Mouse (Mus musculus) C2C12 (cell line): ENCODE results near the gene Slc25a41. TPM values are rescaled to one million over a fixed set of nuclear protein-coding genes. Genes with fewer than 3 reads are reported as not detected.
"Not testable (repeated sequence)": the region's sequence is repeated elsewhere in the genome, so short reads cannot be mapped to it uniquely, and the experiment has no call there.

Experiments used
- H3K27me3 ChIP-seq: one replicate; pipeline ENCODE4 v1.6.1; 2011; ENCODE audit not compliant: control insufficient read depth, insufficient read depth, insufficient read length
- H3K36me3 ChIP-seq: one replicate; pipeline ENCODE4 v1.6.1; 2011; ENCODE audit not compliant: control insufficient read depth, insufficient read depth
- H3K4me3 ChIP-seq: one replicate; pipeline ENCODE4 v1.5.1; 2011; ENCODE audit warnings: mild to moderate bottlenecking, control low read depth; ENCODE audit not compliant: poor library complexity, insufficient read depth, severe bottlenecking
- H3K79me2 ChIP-seq: one replicate; pipeline ENCODE4 v1.6.1; 2011; ENCODE audit not compliant: control insufficient read depth, insufficient read depth
- H3K79me3 ChIP-seq: one replicate; pipeline ENCODE4 v1.6.1; 2011; ENCODE audit warnings: low read depth, control low read depth
- H3ac ChIP-seq: one replicate; pipeline ENCODE3; 2011; ENCODE audit warnings: low read depth; ENCODE audit not compliant: control insufficient read depth, insufficient read length
- CEBPB ChIP-seq: IDR thresholded peaks from one replicate; pipeline ENCODE4 v1.6.1; 2011; ENCODE audit warnings: low read depth, mild to moderate bottlenecking, control low read depth, moderate library complexity
- CTCF ChIP-seq: IDR thresholded peaks from one replicate; pipeline ENCODE4 v1.5.1; 2011; ENCODE audit not compliant: control insufficient read depth, insufficient read depth, insufficient read length
- FOSL1 ChIP-seq: IDR thresholded peaks from one replicate; pipeline ENCODE4 v1.8.0; 2011; ENCODE audit warnings: mild to moderate bottlenecking, low read length; ENCODE audit not compliant: poor library complexity, insufficient read depth, severe bottlenecking
- MAX ChIP-seq: IDR thresholded peaks from one replicate; pipeline ENCODE4 v1.6.1; 2011; ENCODE audit warnings: mild to moderate bottlenecking, control low read depth
- MYOD1 ChIP-seq: IDR thresholded peaks from one replicate; pipeline ENCODE4 v1.6.1; 2011; ENCODE audit warnings: low read depth; ENCODE audit not compliant: control insufficient read depth, insufficient read length
- MYOG ChIP-seq: IDR thresholded peaks from one replicate; pipeline ENCODE4 v1.6.1; 2011; ENCODE audit not compliant: control insufficient read depth, insufficient read length; ENCODE audit errors: extremely low read depth
- USF1 ChIP-seq: IDR thresholded peaks from one replicate; pipeline ENCODE4 v1.6.1; 2011; ENCODE audit warnings: low read depth, mild to moderate bottlenecking, control low read depth, moderate library complexity
- polyA plus RNA-seq: library from polyadenylated mRNA; unstranded; fragments of >200 nt; fragmentation: generic; extraction: Trizol; gene quantifications from one replicate; pipeline ENCODE4 v1.2.1, GENCODE M21; 2012; ENCODE audit warnings: missing spikeins

The Slc25a41 gene
- polyA plus RNA-seq, 1 experiment: not detected

DNA sequence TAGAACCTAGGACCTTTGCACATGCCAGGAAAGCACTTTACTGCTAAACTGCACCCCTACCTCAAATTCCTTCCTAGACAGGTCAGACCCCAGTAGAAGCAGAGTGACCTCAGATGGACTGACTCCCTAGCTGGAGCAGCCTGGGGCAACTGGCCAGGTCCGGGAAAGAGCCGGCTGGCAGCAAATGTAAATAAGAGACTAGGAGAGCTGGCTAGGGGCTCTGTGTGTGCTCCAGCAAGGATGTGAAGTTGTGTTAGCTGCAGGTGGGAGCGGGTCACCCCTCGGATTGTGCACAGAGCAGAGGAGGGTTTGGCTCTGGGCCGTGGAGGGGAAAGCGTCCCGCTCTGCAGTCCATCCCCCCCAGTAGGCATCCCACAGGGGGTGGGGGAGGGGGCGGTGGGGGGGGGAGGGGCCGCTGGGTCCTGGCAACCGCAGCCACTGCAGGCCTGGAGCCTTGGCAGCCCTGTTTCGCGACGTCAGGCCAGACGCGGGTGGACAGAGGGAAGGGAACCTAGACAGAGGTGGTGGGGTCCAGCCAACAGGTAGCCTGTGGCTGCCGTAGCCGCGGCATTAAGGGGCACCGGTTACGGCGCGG lies 17.5 kb upstream of the Slc25a41 start, which contains the start of gene Crb3:
Gene Crb3 (plus strand): TSS at position 215 of the 595 bp plus-strand sequence.
- Histone ChIP-seq H3K79me3 (no peaks in the 10 kb centered on the region), H3ac (no peak within 1 kb of the TSS), H3K4me3 (no peak within 1 kb of the TSS), H3K36me3 (no peaks in the 10 kb centered on the region), H3K27me3 (peaks cover 43% of the 10 kb centered on the region), H3K79me2 (no peaks in the 10 kb centered on the region)
- no peak for TF ChIP-seq MAX
- no peak for TF ChIP-seq USF1
- TF ChIP-seq FOSL1: no peak
- no peak for TF ChIP-seq CTCF
- TF ChIP-seq MYOD1: no peak
- TF ChIP-seq MYOG: no peak
- TF ChIP-seq CEBPB: no peak

DNA sequence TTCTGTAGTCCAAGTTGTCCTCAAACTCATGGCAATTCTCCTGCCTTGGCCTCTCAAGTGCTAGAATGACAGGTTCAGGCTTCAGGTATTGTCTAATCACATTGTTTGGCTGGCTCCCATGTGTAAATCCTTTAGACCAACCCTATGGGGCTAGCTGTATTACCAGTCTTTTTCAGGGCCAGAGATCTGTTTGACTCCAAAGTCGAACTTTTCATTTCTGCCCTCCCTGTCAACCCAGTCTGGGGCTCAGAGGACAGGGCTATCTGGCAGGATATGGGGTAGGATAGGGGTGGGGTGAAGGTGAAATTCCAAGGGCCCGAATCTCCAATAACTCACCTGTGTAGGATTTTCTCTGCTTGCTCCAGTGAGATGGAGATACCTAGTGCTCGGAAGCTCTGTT lies 14.8 kb upstream of the Slc25a41 start:
- peaks cover 24% of the 10 kb centered on the region for H3K27me3 ChIP-seq
- no peaks in the 10 kb centered on the region for H3K36me3 ChIP-seq
- no peaks in the 10 kb centered on the region for H3K79me3 ChIP-seq
- no peaks in the 10 kb centered on the region for H3K79me2 ChIP-seq
- no peak overlapping the region for H3ac ChIP-seq
- H3K4me3 ChIP-seq: no peak overlapping the region
- TF ChIP-seq MYOG (no peak), CEBPB (no peak), MAX (no peak), FOSL1 (no peak), MYOD1 (no peak), CTCF (no peak)

DNA sequence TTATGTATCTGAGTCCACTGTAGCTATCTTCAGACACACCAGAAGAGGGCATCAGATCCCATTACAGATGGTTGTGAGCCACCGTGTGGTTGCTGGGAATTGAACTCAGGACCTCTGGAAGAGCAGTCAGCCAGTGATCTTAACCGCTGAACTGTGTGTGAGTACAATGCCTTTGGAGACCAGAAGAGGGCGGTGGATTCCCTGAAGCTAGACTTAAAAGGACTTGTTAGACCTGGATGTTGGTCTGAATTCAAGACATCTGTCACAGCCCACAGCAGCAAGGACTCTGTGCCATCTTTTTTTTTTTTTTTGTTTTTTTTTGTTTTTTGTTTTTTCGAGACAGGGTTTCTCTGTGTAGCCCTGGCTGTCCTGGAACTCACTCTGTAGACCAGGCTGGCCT lies 10.2 kb upstream of the Slc25a41 start:
- H3ac ChIP-seq, H3K79me2 ChIP-seq, H3K4me3 ChIP-seq, H3K27me3 ChIP-seq, H3K79me3 ChIP-seq, H3K36me3 ChIP-seq: not testable (repeated sequence)

DNA sequence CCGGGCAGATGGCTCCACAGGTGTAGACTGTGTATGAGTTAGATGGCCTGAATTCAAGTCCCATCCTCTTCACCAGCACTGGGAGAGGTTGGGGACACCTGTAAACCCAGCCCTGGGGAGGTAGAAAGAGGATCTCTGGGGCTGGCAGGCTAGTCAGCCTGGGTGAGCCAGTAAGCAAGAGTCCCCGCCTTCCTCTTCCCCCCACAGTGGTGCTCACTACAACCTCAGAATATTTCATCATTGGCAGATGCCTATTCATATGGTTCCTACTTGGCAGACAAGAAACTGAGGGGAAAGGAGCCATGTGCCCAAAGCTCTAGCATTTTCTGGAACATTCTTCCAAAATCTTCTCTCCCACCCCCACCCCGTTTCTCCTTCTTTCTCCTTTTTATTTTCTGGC lies 7.4 kb upstream of the Slc25a41 start:
- TF ChIP-seq MYOG (no peak), USF1 (no peak), MAX (no peak), CEBPB (no peak), CTCF (no peak), MYOD1 (no peak)
- Histone ChIP-seq H3K79me3 (no peaks in the 10 kb centered on the region), H3K4me3 (no peak overlapping the region), H3K27me3 (peaks cover 16% of the 10 kb centered on the region), H3ac (no peak overlapping the region), H3K36me3 (no peaks in the 10 kb centered on the region), H3K79me2 (no peaks in the 10 kb centered on the region)

DNA sequence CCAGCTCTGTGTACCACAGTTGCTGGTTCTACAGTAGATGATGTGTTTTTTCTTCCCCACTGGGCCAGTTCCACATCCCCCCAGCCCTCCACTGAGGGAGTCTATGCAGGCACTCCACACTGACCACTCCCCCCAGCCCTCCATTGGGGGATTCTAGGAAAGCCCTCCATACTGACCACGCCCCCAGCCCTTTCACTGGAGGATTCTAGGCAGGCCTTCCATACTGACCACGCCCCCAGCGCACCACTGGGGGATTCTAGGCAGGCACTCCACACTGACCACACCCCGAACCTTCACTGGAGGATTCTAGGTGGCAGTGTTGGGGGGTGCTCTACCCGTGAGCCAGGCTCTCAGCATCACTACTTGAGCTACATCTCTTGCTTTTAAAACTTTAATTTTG lies 6.0 kb upstream of the Slc25a41 start:
- TF ChIP-seq FOSL1 (no peak), MYOD1 (no peak), CTCF (no peak), MYOG (no peak), CEBPB (no peak)
- H3K36me3 ChIP-seq: no peaks in the 10 kb centered on the region
- peaks cover 16% of the 10 kb centered on the region for H3K27me3 ChIP-seq
- H3K4me3 ChIP-seq: no peak overlapping the region
- no peaks in the 10 kb centered on the region for H3K79me3 ChIP-seq
- no peaks in the 10 kb centered on the region for H3K79me2 ChIP-seq
- H3ac ChIP-seq: no peak overlapping the region

DNA sequence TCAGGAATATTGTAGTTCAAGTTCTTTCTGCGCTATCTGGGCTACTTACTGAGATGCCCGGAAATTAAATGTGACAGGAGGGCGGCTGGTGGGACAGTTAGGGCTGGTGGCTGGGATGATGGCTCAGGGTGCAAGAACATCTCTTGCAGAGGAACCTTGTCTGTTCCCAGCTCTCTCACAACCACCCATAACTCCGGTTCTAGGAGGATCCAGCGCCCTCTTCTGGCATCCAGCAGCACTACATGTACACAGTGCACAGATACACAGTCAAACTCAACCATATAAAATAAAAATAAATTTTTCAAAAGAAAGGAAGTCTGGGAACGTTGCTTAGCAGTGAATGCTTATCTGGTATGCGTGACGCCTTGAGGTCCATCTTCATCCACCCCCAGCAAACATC lies 2.5 kb downstream of the Slc25a41 start:
- Histone ChIP-seq H3ac (no peak overlapping the region), H3K4me3 (no peak overlapping the region), H3K27me3 (peaks cover 26% of the 10 kb centered on the region), H3K79me2 (no peaks in the 10 kb centered on the region), H3K79me3 (no peaks in the 10 kb centered on the region), H3K36me3 (no peaks in the 10 kb centered on the region)
- TF ChIP-seq MAX (no peak), FOSL1 (no peak), MYOG (no peak), USF1 (no peak), CEBPB (no peak), MYOD1 (no peak), CTCF (no peak)
